27 mouse cellular contexts compared by ENCODE assay signal in the genomic region with DNA sequence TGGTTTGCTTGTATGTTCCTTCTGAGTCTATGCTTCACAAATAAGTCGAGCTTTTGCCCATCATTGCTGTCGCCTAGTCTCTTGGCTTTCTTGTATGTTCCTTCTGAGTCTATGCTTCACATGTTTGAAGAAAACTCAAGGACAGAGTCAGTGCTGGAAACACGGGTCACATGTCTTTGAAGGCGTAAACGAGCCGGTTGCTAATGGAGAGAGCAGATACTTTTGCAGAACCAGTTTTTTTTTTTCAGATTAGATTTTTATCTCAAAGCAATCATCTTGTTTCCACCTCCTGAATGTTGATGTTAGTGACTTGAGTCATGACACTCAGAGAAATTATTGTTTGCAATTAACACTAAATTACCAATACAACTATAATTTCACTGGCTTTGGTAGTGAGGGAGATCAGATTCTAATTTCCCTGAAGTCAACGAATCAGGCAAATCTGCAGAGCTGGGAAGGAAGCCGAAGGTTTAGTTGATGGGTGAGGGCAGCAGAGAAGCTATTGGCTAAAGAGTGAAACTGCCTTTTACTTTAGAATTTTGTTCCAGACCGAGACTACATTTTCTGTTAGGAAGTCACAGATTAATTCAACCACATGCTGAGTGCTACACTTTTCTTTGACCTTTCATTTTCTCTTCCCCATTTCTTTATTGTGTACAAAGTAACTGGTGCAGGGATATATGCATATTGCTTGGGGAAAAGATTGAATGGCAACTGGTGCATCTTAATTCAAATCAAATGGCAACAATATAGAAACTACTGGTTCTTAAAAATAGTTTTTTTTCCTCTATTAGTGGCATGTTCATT. TPM values are rescaled to one million over a fixed set of nuclear protein-coding genes. Genes with fewer than 3 reads are reported as not detected.
A peak's percentile ranks its signal among the peaks of the same experiment; 100 is the strongest.
DNase-seq lines count a peak whose midpoint lies in the region; ATAC-seq and TF ChIP-seq lines count a peak whose summit lies in the region.
"Had no signal": no experiment of that assay in that cellular context is flagged by ENCODE, and none has a peak within 500 bp of the region (broad histone marks: within the 10 kb centered on the region; RNA-seq: fewer than 3 reads in every experiment).

No protein-coding gene starts in this region.

- peak; percentile 55 for ATAC-seq in granulocyte monocyte progenitor cell, adult 5-6 weeks (replicated peaks; ENCODE audit: poor library complexity, severe bottlenecking)
- ATAC-seq: forebrain, embryonic 16.5 days; intestine, embryonic 16.5 days; liver, embryonic 12.5 days; midbrain, embryonic 16.5 days had no signal

- no peak for TF ChIP-seq RAD21 in CH12.LX (IDR thresholded peaks at IDR 0.05; ENCODE audit: low read depth, low read length)

- H3K27ac ChIP-seq in CH12.LX (ENCODE audit: insufficient read depth, low read depth), result no peak overlapping the region
- H3K27ac ChIP-seq: embryonic facial prominence, embryonic 10.5 days; forebrain, embryonic 10.5 days; hindbrain, embryonic 15.5 days; kidney, postnatal 0 days; liver, embryonic 12.5 days; stomach, postnatal 0 days had no signal

- H3K4me1 ChIP-seq in CH12.LX (ENCODE audit: control insufficient read depth in 1 of 2, insufficient read depth in 2 of 2), result no peaks in the 10 kb centered on the region
- H3K4me1 ChIP-seq: embryonic facial prominence, embryonic 10.5 days; forebrain, embryonic 10.5 days; hindbrain, embryonic 15.5 days had no signal

- no peak overlapping the region for H3K9ac ChIP-seq in CH12.LX (ENCODE audit: insufficient read depth, low read depth)
- H3K9ac ChIP-seq: hindbrain, embryonic 15.5 days; liver, embryonic 12.5 days had no signal

- H3K36me3 ChIP-seq in CH12.LX (replicated peaks in 1 of 2; ENCODE audit: control insufficient read depth in 1 of 2, insufficient read depth in 1 of 2, low read length in 1 of 2), result no peaks in the 10 kb centered on the region
- H3K36me3 ChIP-seq: embryonic facial prominence, embryonic 10.5 days; forebrain, embryonic 10.5 days; hindbrain, embryonic 15.5 days; liver, embryonic 12.5 days had no signal

- H3K9me3 ChIP-seq in CH12.LX (replicated peaks; ENCODE audit: low read length), result no peaks in the 10 kb centered on the region
- H3K9me3 ChIP-seq: embryonic facial prominence, embryonic 10.5 days; forebrain, embryonic 10.5 days; hindbrain, embryonic 15.5 days; liver, embryonic 12.5 days had no signal

- no peak for TF ChIP-seq EP300 in CH12.LX (IDR thresholded peaks at IDR 0.05; ENCODE audit: low read length)

- H3K79me2 ChIP-seq in CH12.LX (replicated peaks; ENCODE audit: control insufficient read depth, extremely low read depth, insufficient read depth, poor library complexity, severe bottlenecking), result no peaks in the 10 kb centered on the region

- TF ChIP-seq POLR2A in CH12.LX (IDR thresholded peaks at IDR 0.05; ENCODE audit: low read depth, low read length), result no peak

- no peak for TF ChIP-seq CTCF in CH12.LX (conservative IDR thresholded peaks at IDR 0.05 in 1 of 2, IDR thresholded peaks at IDR 0.05 in 1 of 2; ENCODE audit: low read depth in 2 of 2, low read length in 2 of 2)

- H3K4me3 ChIP-seq in CH12.LX (replicated peaks in 1 of 3; ENCODE audit: low read depth in 2 of 3, low read length in 2 of 3, poor library complexity in 1 of 3), result no peak overlapping the region
- H3K4me3 ChIP-seq: embryonic facial prominence, embryonic 10.5 days; forebrain, embryonic 10.5 days; hindbrain, embryonic 15.5 days; liver, embryonic 12.5 days had no signal

- H3K27me3 ChIP-seq in CH12.LX (replicated peaks), result no peaks in the 10 kb centered on the region
- H3K27me3 ChIP-seq: hindbrain, embryonic 15.5 days; liver, embryonic 12.5 days had no signal

- dilution Hi-C loops in CH12.LX (cut with MboI; ENCODE audit: extremely low pct_ligation_motif_present, extremely low pct_unique_long_range_greater_than_20kb, low sequenced_read_pairs), result no loop called here

- DNase-seq in heart, adult 9 months (ENCODE audit: low spot score in 2 of 2), result peak; percentile 2 to 25
- DNase-seq in heart, postnatal 4 days, result no peak
- no peak for DNase-seq in CH12.LX (ENCODE audit: extremely low read depth)
- DNase-seq in skeletal muscle tissue, adult 2 months (ENCODE audit: low read depth, low spot score), result peak; percentile 10
- no peak for DNase-seq in left cerebral cortex, adult 11 months (ENCODE audit: low spot score)
- DNase-seq in cerebellum, adult 18-20 months, result no peak
- DNase-seq: adrenal gland, postnatal 25 days; cerebellum, adult 9-11 months; gastrocnemius, postnatal 10 days; lung, adult 18-20 months; lung, postnatal 14 days; thymus, adult 2 months; thymus, postnatal 4 days had no signal

- peak overlapping the region; percentile 61; the same call in 1 of the 2 replicates for H3K4me2 ChIP-seq in CH12.LX (ENCODE audit: insufficient read depth, low read depth, poor library complexity, severe bottlenecking)
- H3K4me2 ChIP-seq: hindbrain, embryonic 15.5 days; liver, embryonic 12.5 days had no signal

- in situ Hi-C loops in CH12.LX (cut with MboI; ENCODE audit: low pct_ligation_motif_present, low pct_unique_long_range_greater_than_20kb, low sequenced_read_pairs), result no loop called here

TF ChIP-seq in CH12.LX, 34 proteins besides CTCF, POLR2A, EP300 and RAD21:
- no peak for TF ChIP-seq ZNF384 (IDR thresholded peaks at IDR 0.05; ENCODE audit: low read depth, low read length)
- no peak for TF ChIP-seq ZKSCAN1 (IDR thresholded peaks at IDR 0.05; ENCODE audit: borderline replicate concordance, low read depth, low read length)
- TF ChIP-seq IRF4 (IDR thresholded peaks at IDR 0.05; ENCODE audit: low read depth, low read length), result no peak

RNA-seq across cellular contexts. Expression of gene Cpb1, which starts 19.2 kb away (rescaled TPM):
- total RNA-seq in heart, postnatal 4 days (2021), result not detected
- total RNA-seq in CH12.LX (2012; rRNA removed) (not detected in 2 replicates), CH12.LX (2014; rRNA removed) (not detected in 2 replicates)
- not detected in 2 replicates for polyA plus RNA-seq in CH12.LX (2012; ENCODE audit: insufficient read length, low read depth)
- total RNA-seq in granulocyte monocyte progenitor cell, adult 5-6 weeks (2014; fragmentation: Nextera tagmentation), result not detected in 2 replicates
- not detected in 2 replicates for total RNA-seq in granulocyte monocyte progenitor cell, adult 5-6 weeks (2017)
- total RNA-seq: heart, adult 18-20 months; hematopoietic stem cell, adult 5-6 weeks had no signal
- polyA plus RNA-seq: embryonic facial prominence, embryonic 10.5 days; forebrain, embryonic 10.5 days; limb, embryonic 11.5 days; liver, embryonic 12.5 days; thymus, adult 2 months had no signal

RNA-seq across cellular contexts. Expression of gene Cpa3, which starts 52.8 kb away (rescaled TPM):
- 1 to 10 TPM; 6.4 to 9.2 TPM for total RNA-seq in heart, postnatal 4 days (2021)
- total RNA-seq in CH12.LX (2012; rRNA removed) (not detected in 2 replicates), CH12.LX (2014; rRNA removed) (not detected in 2 replicates)
- polyA plus RNA-seq in CH12.LX (2012; ENCODE audit: insufficient read length, low read depth), result not detected in 2 replicates
- total RNA-seq in granulocyte monocyte progenitor cell, adult 5-6 weeks (2014; fragmentation: Nextera tagmentation), result 74.5 and 86.9 TPM in 2 replicates
- total RNA-seq in granulocyte monocyte progenitor cell, adult 5-6 weeks (2017), result 89.5 and 112 TPM in 2 replicates
- polyA plus RNA-seq: embryonic facial prominence, embryonic 10.5 days; forebrain, embryonic 10.5 days; small intestine, adult 2 months had no signal

Comparison
In these comparisons a context has a peak if more than half of its experiments do, and no peak if none do; other contexts are left out.
1. DNase-seq: peak in heart, adult 9 months (2 of 2) and skeletal muscle tissue, adult 2 months (single experiment); none in heart, postnatal 4 days (single experiment), CH12.LX (single experiment), left cerebral cortex, adult 11 months (single experiment) and cerebellum, adult 18-20 months (0 of 2).
2. RNA of gene Cpa3, which starts 52.8 kb away (total RNA-seq): 74.5 to 112 TPM in granulocyte monocyte progenitor cell, adult 5-6 weeks; 6.4 to 9.2 TPM in heart, postnatal 4 days and not detected in CH12.LX; every median in the first group is over 4 times any median in the second.